Mouse (Mus musculus) limb, embryonic 11.5 days (tissue): Measurements from ENCODE around the gene Hirip3. TPM values are rescaled to one million over a fixed set of nuclear protein-coding genes. Genes with fewer than 3 reads are reported as not detected.
"Not testable (repeated sequence)": the region's sequence is repeated elsewhere in the genome, so short reads cannot be mapped to it uniquely, and the experiment has no call there.

ENCODE experiments used
- ATAC-seq: fragments of 200-750 bp; cut with Nextera tagmentation; 2 replicates; pipeline ENCODE4 v1.8.0; 2017; ENCODE audit warnings: low read depth; ENCODE audit not compliant: insufficient number of reproducible peaks, low FRiP score, low TSS enrichment
- DNase-seq: peaks from one replicate; pipeline ENCODE4 v3.0.0-alpha.2; 2015; ENCODE audit warnings: low spot score
- H3K27ac ChIP-seq: fragments of 300-500 bp; sonication (generic); replicated peaks from 2 replicates; pipeline ENCODE4 v1.5.1; 2014; ENCODE audit warnings: low read depth, mild to moderate bottlenecking, low read length
- H3K27me3 ChIP-seq: fragments of 300-500 bp; sonication (generic); 2 replicates; pipeline ENCODE4 v1.6.1; 2014; ENCODE audit warnings: mild to moderate bottlenecking, low read length, mixed read lengths; ENCODE audit not compliant: control insufficient read depth, insufficient read depth
- H3K36me3 ChIP-seq: fragments of 300-500 bp; sonication (generic); 2 replicates; pipeline ENCODE4 v1.6.1; 2014; ENCODE audit warnings: mild to moderate bottlenecking, low read length, moderate library complexity, mixed read lengths; ENCODE audit not compliant: control insufficient read depth, insufficient read depth
- H3K4me1 ChIP-seq: fragments of 300-500 bp; sonication (generic); 2 replicates; pipeline ENCODE4 v1.6.1; 2014; ENCODE audit warnings: low read length, mixed read lengths; ENCODE audit not compliant: control insufficient read depth, insufficient read depth
- H3K4me2 ChIP-seq: fragments of 300-500 bp; sonication (generic); 2 replicates; pipeline ENCODE4 v1.6.1; 2014; ENCODE audit warnings: low read depth, mild to moderate bottlenecking, moderate library complexity; ENCODE audit not compliant: severe bottlenecking
- H3K4me3 ChIP-seq: fragments of 300-500 bp; sonication (generic); 2 replicates; pipeline ENCODE4 v1.5.1; 2014; ENCODE audit warnings: low read depth, low read length
- H3K9ac ChIP-seq: fragments of 300-500 bp; sonication (generic); 2 replicates; pipeline ENCODE4 v1.6.1; 2014; ENCODE audit warnings: mild to moderate bottlenecking, low read length
- H3K9me3 ChIP-seq: fragments of 300-500 bp; sonication (generic); 2 replicates; pipeline ENCODE4 v1.6.1; 2016; ENCODE audit warnings: low read length; ENCODE audit not compliant: control insufficient read depth
- WGBS: fragments of 180-500 bp; shearing (Covaris S2); extraction: QIAGEN DNeasy Blood & Tissue Kit; methylation state at CpG from one replicate; pipeline ENCODE4 v1.1.7; 2014; 5-methylcytosine and 5-hydroxymethylcytosine counted together
- polyA plus RNA-seq: library from polyadenylated mRNA; unstranded; fragments of >200 nt; fragmentation: Nextera tagmentation; extraction: Ambion mirVana; gene quantifications from 2 replicates; pipeline ENCODE4 v1.2.1, GENCODE M21; 2014

Hirip3 gene
- polyA plus RNA-seq, 1 experiment from 2014 or later = 25.9 TPM

- not testable (repeated sequence) for H3K4me3 ChIP-seq, H3K27ac ChIP-seq, H3K4me2 ChIP-seq, DNase-seq, H3K9ac ChIP-seq, H3K36me3 ChIP-seq, ATAC-seq, H3K9me3 ChIP-seq, H3K4me1 ChIP-seq, H3K27me3 ChIP-seq
- 91% methylated on average over 7 of the region's 9 CpGs for WGBS
These were observed 38.0 kb downstream of the Hirip3 start for GRCm38 (mm10) chr7:126899781-126900180.

GRCm38 (mm10) chr7:126905590-126905989 is 43.8 kb downstream of the Hirip3 start:
- H3K4me1 ChIP-seq = no peaks in the 10 kb centered on the region
- WGBS = 73% methylated on average over 3 of the region's 3 CpGs
- no peak for ATAC-seq

GRCm38 (mm10) chr7:126914844-126915243 is 53.1 kb downstream of the Hirip3 start:
- H3K4me3 ChIP-seq = no peak overlapping the region
- no peaks in the 10 kb centered on the region for H3K9me3 ChIP-seq
- no peaks in the 10 kb centered on the region for H3K4me1 ChIP-seq
- ATAC-seq = no peak
- no peak overlapping the region for H3K9ac ChIP-seq
- H3K36me3 ChIP-seq = no peaks in the 10 kb centered on the region
- no peak for DNase-seq
- H3K27me3 ChIP-seq = no peaks in the 10 kb centered on the region
- H3K4me2 ChIP-seq = no peak overlapping the region
- 92% methylated on average over 3 of the region's 3 CpGs for WGBS
- H3K27ac ChIP-seq = no peak overlapping the region

More at GRCm38 (mm10) chr7:126905590-126905989, 43.8 kb downstream of the Hirip3 start:
- no peak for DNase-seq
- H3K27ac ChIP-seq = no peak overlapping the region
- no peaks in the 10 kb centered on the region for H3K9me3 ChIP-seq
- no peaks in the 10 kb centered on the region for H3K27me3 ChIP-seq
- no peak overlapping the region for H3K4me3 ChIP-seq
- H3K36me3 ChIP-seq = no peaks in the 10 kb centered on the region
- H3K4me2 ChIP-seq = no peak overlapping the region
- no peak overlapping the region for H3K9ac ChIP-seq

Other genes with a start within 250 kb of the Hirip3 start
- gene Nupr1, start 231.1 kb upstream of the Hirip3 start, polyA plus RNA-seq = 0.31 and 1.3 TPM in 2 replicates
- gene Sgf29, start 212.7 kb upstream of the Hirip3 start, polyA plus RNA-seq = 61.9 and 65.6 TPM in 2 replicates
- 0.23 and 0.47 TPM in 2 replicates for gene Sult1a1, start 185.5 kb upstream of the Hirip3 start, polyA plus RNA-seq
- 152 and 160 TPM in 2 replicates for gene Bola2, start 166.6 kb upstream of the Hirip3 start, polyA plus RNA-seq
- 8.8 and 9.3 TPM in 2 replicates for gene Slx1b, start 166.2 kb upstream of the Hirip3 start, polyA plus RNA-seq
- 35.9 and 37.7 TPM in 2 replicates for gene Coro1a, start 154.2 kb upstream of the Hirip3 start, polyA plus RNA-seq
- 35.4 and 37.4 TPM in 2 replicates for gene Mapk3, start 102.4 kb upstream of the Hirip3 start, polyA plus RNA-seq
- gene Gdpd3, start 95.6 kb upstream of the Hirip3 start, polyA plus RNA-seq = 1.7 and 2.4 TPM in 2 replicates
- gene Ypel3, start 85.0 kb upstream of the Hirip3 start, polyA plus RNA-seq = 97.8 and 112 TPM in 2 replicates
- 0.45 and 0.67 TPM in 2 replicates for gene Tbx6, start 80.5 kb upstream of the Hirip3 start, polyA plus RNA-seq
- 400 and 426 TPM in 2 replicates for gene Ppp4c, start 69.5 kb upstream of the Hirip3 start, polyA plus RNA-seq
- gene Fam57b, start 64.3 kb upstream of the Hirip3 start, polyA plus RNA-seq = not detected in 2 replicates
- gene 4930451I11Rik, start 30.3 kb upstream of the Hirip3 start, polyA plus RNA-seq = not detected in 2 replicates
- 0.85 and 1.5 TPM in 2 replicates for gene Doc2a, start 14.6 kb upstream of the Hirip3 start, polyA plus RNA-seq
- 117 and 118 TPM in 2 replicates for gene Ino80e, start 405 bp downstream of the Hirip3 start, polyA plus RNA-seq
- 30.4 and 31.6 TPM in 2 replicates for gene Taok2, start 22.7 kb downstream of the Hirip3 start, polyA plus RNA-seq
- 14.1 and 16.5 TPM in 2 replicates for gene Tmem219, start 60.9 kb downstream of the Hirip3 start, polyA plus RNA-seq
- gene Kctd13, start 66.9 kb downstream of the Hirip3 start, polyA plus RNA-seq = 16.7 and 17.5 TPM in 2 replicates
- 0.32 TPM in 1 of 2 replicates, not detected in the other for gene Asphd1, start 87.6 kb downstream of the Hirip3 start, polyA plus RNA-seq
- gene Sez6l2, start 88.6 kb downstream of the Hirip3 start, polyA plus RNA-seq = 0.16 and 0.26 TPM in 2 replicates
- 63.7 and 68.7 TPM in 2 replicates for gene Cdipt, start 113.9 kb downstream of the Hirip3 start, polyA plus RNA-seq
- gene Cdiptos, start 114.1 kb downstream of the Hirip3 start, polyA plus RNA-seq = 1.2 and 1.5 TPM in 2 replicates
- gene Mvp, start 152.6 kb downstream of the Hirip3 start, polyA plus RNA-seq = 2.3 and 3.0 TPM in 2 replicates
- gene Pagr1b, start 154.5 kb downstream of the Hirip3 start, polyA plus RNA-seq = not detected in 2 replicates
- gene Pagr1a, start 155.4 kb downstream of the Hirip3 start, polyA plus RNA-seq = 59.5 and 88.7 TPM in 2 replicates
- gene Gm42742, start 159.1 kb downstream of the Hirip3 start, polyA plus RNA-seq = 26.2 and 66.8 TPM in 2 replicates
- 7.7 and 9.2 TPM in 2 replicates for gene Prrt2, start 159.2 kb downstream of the Hirip3 start, polyA plus RNA-seq
- gene Maz, start 165.1 kb downstream of the Hirip3 start, polyA plus RNA-seq = 84.8 TPM in 2 replicates
- 196 and 199 TPM in 2 replicates for gene Kif22, start 180.5 kb downstream of the Hirip3 start, polyA plus RNA-seq
- not detected in 2 replicates for gene Zg16, start 225.4 kb downstream of the Hirip3 start, polyA plus RNA-seq
- 1.7 TPM in 2 replicates for gene AI467606, start 229.4 kb downstream of the Hirip3 start, polyA plus RNA-seq